Mouse (Mus musculus) heart, postnatal 4 days (tissue): ENCODE data around the gene Oog4. TPM values are rescaled to one million over a fixed set of nuclear protein-coding genes. Genes with fewer than 3 reads are reported as not detected.

Experiments
- DNase-seq: peaks from one replicate; pipeline ENCODE4 v3.0.0; 2021
- total RNA-seq, 2 experiments: library from RNA; stranded (reverse); gene quantifications; 2 replicates each; pipeline ENCODE4 v1.2.3; 2021

Oog4 gene
- not detected for total RNA-seq

DNA sequence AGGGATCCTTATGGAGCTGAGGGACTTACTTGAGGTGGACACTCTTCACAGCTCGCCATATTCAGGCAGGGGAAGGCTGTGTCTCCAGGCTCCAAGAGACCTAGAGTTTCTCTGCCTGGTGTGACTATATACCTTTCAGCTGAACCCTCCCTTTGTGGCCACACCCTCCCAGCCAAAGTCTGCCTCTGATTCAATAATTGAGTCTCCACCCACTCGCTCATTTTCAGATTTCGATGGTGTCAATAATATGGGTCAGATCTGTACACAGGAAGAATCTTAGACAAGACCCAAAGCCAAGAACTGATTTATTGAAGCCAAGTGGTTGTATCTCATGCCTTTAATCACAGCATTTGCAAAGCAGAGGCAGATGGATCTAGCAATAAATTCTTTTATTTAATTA, at the start of gene Oog4:
TSS of gene Oog4 (minus strand) at position 101 of the 400 bp plus-strand sequence.
- DNase-seq = no peak

DNA sequence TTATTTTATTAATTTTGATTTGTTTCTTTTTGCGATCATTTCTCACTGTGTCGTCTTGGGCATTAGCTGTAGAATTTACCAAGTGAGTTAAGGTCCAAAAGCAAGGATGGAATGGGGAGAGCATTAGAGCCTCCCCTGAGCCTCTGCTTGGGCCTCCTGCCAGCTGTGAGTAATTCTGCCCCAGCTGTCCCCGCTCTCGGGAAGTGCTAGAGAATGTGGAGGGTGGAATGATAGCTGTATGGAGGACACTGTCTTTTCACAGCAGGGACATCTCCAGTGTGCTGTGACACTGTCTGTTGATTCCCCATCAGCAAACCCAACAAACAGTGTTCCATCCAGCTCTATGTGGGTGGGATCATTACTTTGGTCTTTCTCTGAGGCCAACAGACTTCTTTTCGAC, 23.4 kb downstream of the Oog4 start:
- DNase-seq = peak; percentile 14

DNA sequence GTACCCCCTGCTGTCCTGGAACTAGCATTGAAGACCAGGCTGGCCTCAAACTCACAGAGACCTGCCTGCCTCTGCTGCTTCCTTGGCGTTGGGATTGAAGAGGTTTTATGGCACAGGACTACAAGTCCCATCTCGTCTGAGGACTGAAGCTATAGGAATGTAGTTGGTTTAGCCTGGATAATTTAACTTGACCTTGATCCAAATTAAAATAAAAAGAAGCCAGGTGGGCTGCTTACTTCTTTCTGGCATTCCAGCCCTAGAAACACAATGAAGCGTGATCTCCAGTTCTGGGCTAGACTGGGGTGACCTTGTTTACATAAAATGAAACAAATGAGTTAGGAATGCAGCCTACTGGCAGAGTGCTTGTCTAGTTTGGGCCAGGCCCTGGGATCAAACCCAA, 36.0 kb downstream of the Oog4 start:
- no peak for DNase-seq

DNA sequence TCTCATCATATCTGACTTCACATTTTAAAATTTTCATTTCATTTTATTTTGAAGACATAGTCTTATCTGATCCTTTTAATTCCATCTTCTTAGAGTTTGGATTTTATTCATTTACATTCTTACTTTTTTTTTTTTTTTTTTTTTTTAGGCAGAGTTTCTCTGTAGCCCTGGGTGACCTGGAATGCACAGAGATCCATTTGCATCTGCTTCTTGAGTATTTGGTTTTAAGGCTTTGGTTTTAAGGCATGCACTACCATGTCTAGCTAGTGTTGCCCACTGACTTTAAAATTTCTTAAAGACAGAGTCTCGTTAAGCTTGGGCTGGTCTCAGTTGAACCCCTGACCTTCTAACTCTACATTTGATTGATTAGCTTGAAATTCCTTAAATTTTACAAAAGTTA, 36.5 kb downstream of the Oog4 start:
- DNase-seq = no peak

DNA sequence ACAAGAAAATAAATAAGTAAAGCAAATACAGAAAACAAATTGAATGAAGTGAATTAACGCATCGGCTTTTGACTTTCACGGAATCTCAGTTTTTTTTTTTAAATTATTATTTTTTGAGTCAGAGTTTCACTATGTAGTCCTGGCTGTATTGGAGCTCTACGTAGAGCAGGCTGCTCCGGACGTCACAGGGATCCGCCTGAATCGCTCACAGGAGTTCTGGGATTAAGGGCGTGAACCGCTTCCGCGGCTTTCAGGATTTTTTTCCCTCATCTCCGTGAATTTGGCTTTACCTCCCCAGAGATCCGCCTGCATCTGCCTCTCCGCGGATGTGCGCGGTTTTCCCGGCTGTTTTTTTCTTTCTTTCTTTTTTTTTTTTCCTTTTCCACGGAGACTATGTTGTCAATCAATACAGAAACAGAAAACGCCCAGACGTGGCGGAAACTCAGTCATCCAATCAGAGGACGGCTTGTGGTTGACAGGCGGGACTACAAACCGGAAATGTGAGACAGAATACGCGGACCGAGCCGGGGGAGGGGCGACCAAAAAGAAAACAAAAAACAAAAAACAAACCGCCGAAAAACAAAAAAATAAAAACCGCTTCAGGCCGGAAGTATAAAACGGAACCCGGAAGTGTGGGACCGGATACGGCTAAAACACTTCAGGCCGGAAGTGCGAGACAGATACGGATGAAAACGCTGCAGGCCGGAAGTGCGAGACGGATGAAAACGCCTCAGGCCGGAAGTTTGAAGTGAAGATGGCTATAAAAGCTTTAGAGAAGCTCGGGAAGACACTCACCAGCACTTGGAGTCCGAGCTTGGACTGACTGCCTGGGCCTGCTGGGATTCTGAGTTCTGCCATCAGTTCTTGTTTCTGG, 37.7 kb downstream of the Oog4 start, which contains the start of gene Pramef8:
TSS of gene Pramef8 (plus strand) at position 208 of the 874 bp plus-strand sequence.
- peak; percentile 93 for DNase-seq

DNA sequence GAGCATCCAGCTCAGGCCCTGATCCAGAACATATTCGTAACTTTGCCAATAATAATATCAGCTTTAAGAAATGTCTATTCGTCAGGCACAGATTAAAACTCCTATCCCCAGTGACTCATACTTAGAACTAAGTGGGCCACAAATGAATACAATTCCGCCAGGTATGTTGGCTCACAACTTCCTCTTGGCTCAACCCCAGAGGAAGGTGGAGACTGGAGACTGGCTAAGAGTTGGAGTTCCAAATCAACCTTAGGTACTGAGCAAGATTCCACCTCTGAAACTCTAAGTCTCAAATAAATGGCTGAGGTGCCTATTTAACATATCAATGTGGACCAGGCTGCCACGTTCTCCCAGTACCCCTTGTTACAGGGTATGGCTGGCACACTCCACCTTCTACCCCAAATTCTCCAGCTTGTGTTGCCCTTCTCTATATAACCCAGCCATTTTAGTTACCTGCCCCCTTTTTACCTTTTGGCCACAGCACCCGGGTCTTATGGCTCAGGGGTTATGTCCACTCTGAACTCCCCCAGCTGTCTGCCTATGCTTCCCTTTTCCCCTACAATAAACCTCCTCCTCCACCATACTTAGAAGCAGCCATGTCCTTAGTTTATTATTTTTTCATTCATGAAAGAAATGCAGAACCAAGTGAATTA, 38.4 kb downstream of the Oog4 start:
- no peak for DNase-seq

DNA sequence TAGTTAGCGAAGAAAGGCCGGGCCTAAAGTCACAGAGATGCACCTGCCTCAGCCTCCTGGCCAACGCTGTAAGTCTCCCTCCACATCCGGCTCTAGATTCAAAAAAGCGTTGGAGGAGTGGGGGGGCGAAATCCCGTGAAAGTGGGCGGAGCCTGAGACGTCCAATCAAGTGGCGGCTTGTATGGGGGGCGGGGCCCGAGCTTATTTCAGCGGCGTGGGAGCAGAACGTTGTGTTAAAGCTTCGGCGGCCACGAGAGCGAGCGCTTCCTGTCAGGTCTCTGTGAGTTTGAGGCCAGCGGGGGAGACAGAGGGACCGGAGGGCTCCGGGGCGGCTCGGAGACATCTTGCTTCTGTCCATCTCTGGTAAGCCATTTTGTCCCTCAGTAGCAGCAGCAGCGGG, 55.9 kb downstream of the Oog4 start, which contains the start of gene Pramel1:
TSS of gene Pramel1 (plus strand) at position 248 of the 400 bp plus-strand sequence.
- DNase-seq = no peak

DNA sequence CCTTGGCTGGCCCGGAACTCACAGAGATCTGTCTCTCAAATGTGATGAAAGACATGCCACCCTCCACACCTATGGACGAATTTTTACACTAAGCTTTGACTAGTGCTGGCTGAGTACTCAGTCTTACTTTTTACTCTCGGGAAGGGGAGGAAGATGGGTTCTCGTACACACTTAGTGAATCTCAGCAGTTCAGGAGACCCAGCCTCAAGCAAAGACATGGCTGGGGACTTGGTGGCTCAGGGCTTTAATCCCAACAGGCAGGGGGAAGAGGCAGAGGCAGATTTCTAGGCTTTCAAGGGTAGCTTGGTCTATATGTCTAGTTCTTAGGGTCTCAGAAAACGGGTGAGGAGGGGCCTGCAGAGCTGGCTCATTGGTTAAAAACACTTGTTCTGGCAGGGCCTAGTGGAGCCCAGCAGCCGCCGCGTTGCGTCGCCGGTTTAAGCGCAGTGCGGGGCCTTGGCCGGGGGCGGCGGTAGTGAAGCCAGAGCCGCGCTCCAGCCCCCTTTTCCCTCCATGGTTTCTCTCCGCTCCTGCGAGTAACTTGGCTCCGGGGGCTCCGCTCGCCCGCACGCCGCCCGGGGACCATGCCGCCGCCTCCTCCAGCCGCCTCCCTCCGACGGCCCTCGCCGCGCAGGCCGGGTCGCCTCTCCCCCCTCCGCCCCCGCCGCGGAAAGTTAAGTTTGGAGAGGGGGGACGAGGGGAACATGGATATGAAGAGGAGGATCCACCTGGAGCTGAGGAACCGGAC, 61.0 kb downstream of the Oog4 start:
- DNase-seq = peak; percentile 63

Other genes with a start within 250 kb of the Oog4 start
- 10 to 100 TPM; 23.1 to 23.5 TPM for gene Prdm2, start 237.3 kb downstream of the Oog4 start, total RNA-seq
- 10 to 100 TPM; 13.0 to 14.3 TPM for gene Pdpn, start 150.8 kb downstream of the Oog4 start, total RNA-seq
- under 1 TPM; 0.29 to 0.33 TPM for gene Lrrc38, start 100.6 kb downstream of the Oog4 start, total RNA-seq
- not detected for gene Pramel1, start 55.9 kb downstream of the Oog4 start, total RNA-seq
- 10 to 100 TPM; 11.7 to 12.1 TPM for gene Pramef8, start 37.9 kb downstream of the Oog4 start, total RNA-seq
- gene Gm13043, start 61.0 kb upstream of the Oog4 start, total RNA-seq = not detected
- not detected for gene Gm13040, start 85.6 kb upstream of the Oog4 start, total RNA-seq
- not detected for gene BC080695, start 101.4 kb upstream of the Oog4 start, total RNA-seq
- not detected for gene Gm13057, start 101.4 kb upstream of the Oog4 start, total RNA-seq
- not detected for gene Gm13083, start 164.7 kb upstream of the Oog4 start, total RNA-seq
- gene Gm13088, start 206.9 kb upstream of the Oog4 start, total RNA-seq = not detected